ENCODE assay signal across 8 mouse cellular contexts in genomic region chr19:34550205-34550533, GRCm38 (mm10). TPM values are rescaled to one million over a fixed set of nuclear protein-coding genes. Genes with fewer than 3 reads are reported as not detected.
A peak's percentile ranks its signal among the peaks of the same experiment; 100 is the strongest.
DNase-seq lines count a peak whose midpoint lies in the region; ATAC-seq and TF ChIP-seq lines count a peak whose summit lies in the region.

No protein-coding gene starts in this region.

- H3K27me3 ChIP-seq in kidney, adult 2 months (replicated peaks; ENCODE audit: control insufficient read depth, insufficient read depth, low read length) = no peaks in the 10 kb centered on the region
- no peaks in the 10 kb centered on the region for H3K27me3 ChIP-seq in embryonic facial prominence, embryonic 11.5 days (ENCODE audit: control insufficient read depth, insufficient read depth, low read length)
- no peaks in the 10 kb centered on the region for H3K27me3 ChIP-seq in midbrain, embryonic 16.5 days (ENCODE audit: control insufficient read depth, insufficient read depth, low read depth, low read length)

- no peak for TF ChIP-seq CTCF in kidney, adult 2 months (conservative IDR thresholded peaks at IDR 0.05; ENCODE audit: insufficient read depth, insufficient read length, low read depth, low read length)

- H3K9me3 ChIP-seq in embryonic facial prominence, embryonic 11.5 days (replicated peaks; ENCODE audit: control insufficient read depth, low read length) = no peaks in the 10 kb centered on the region
- no peaks in the 10 kb centered on the region for H3K9me3 ChIP-seq in midbrain, embryonic 16.5 days (replicated peaks; ENCODE audit: control insufficient read depth, low read length, poor library complexity, severe bottlenecking)

- peak overlapping the region; percentile 51 for H3K4me2 ChIP-seq in embryonic facial prominence, embryonic 11.5 days (ENCODE audit: low read depth, low read length)
- H3K4me2 ChIP-seq in midbrain, embryonic 16.5 days (ENCODE audit: low read length) = peak overlapping the region; percentile 55

- 28% methylated on average over 4 of the region's 4 CpGs for WGBS in kidney, adult 2 months
- 41% methylated on average over 4 of the region's 4 CpGs for WGBS in embryonic facial prominence, embryonic 11.5 days
- 26% methylated on average over 4 of the region's 4 CpGs for WGBS in midbrain, embryonic 16.5 days

- peak overlapping the region; percentile 63; the same call in 1 of the 2 replicates for H3K27ac ChIP-seq in kidney, adult 2 months (ENCODE audit: insufficient read depth, low read depth, low read length)
- no peak overlapping the region for H3K27ac ChIP-seq in embryonic facial prominence, embryonic 11.5 days (replicated peaks; ENCODE audit: low read depth, low read length)
- peak overlapping the region; percentile 60 for H3K27ac ChIP-seq in midbrain, embryonic 16.5 days (ENCODE audit: low read length)

- no peak for ATAC-seq in embryonic facial prominence, embryonic 11.5 days (replicated peaks; ENCODE audit: insufficient number of reproducible peaks, low FRiP score, low TSS enrichment, low read depth)
- peak; percentile 3 for ATAC-seq in inflammation-experienced regulatory T-cells, adult 6 months
- no peak for ATAC-seq in midbrain, embryonic 16.5 days

- peaks cover 6% of the 10 kb centered on the region; the same call in 1 of the 2 replicates for H3K4me1 ChIP-seq in kidney, adult 2 months (ENCODE audit: control insufficient read depth, insufficient read depth, low read length)
- H3K4me1 ChIP-seq in embryonic facial prominence, embryonic 11.5 days (ENCODE audit: control insufficient read depth, insufficient read depth, low read length) = no peaks in the 10 kb centered on the region; the same call in 1 of the 2 replicates
- peaks cover 11% of the 10 kb centered on the region for H3K4me1 ChIP-seq in midbrain, embryonic 16.5 days (ENCODE audit: control insufficient read depth, insufficient read depth, low read length)

- no peaks in the 10 kb centered on the region; the same call in 1 of the 2 replicates for H3K36me3 ChIP-seq in kidney, adult 2 months (ENCODE audit: control insufficient read depth, insufficient read depth, low read length)
- H3K36me3 ChIP-seq in embryonic facial prominence, embryonic 11.5 days (replicated peaks; ENCODE audit: control insufficient read depth, insufficient read depth, low read depth, low read length) = no peaks in the 10 kb centered on the region
- no peaks in the 10 kb centered on the region for H3K36me3 ChIP-seq in midbrain, embryonic 16.5 days (ENCODE audit: control insufficient read depth, insufficient read depth, low read length)

- TF ChIP-seq POLR2A in kidney, adult 2 months (IDR thresholded peaks at IDR 0.05; ENCODE audit: low read depth, low read length) = no peak

- no peak for DNase-seq in kidney, adult 2 months
- no peak for DNase-seq in kidney, adult 9 months
- no peak for DNase-seq in embryonic facial prominence, embryonic 11.5 days (ENCODE audit: low spot score)
- no peak for DNase-seq in frontal cortex, adult 2 months (ENCODE audit: extremely low spot score in 1 of 2, low spot score in 1 of 2)
- no peak for DNase-seq in lung, postnatal 4 days
- no peak for DNase-seq in urinary bladder, adult 2 months (ENCODE audit: low spot score)

- H3K9ac ChIP-seq in embryonic facial prominence, embryonic 11.5 days (replicated peaks; ENCODE audit: low read length) = 0 out of 2 replicates have a peak overlapping the region, but pooled peaks have one; percentile 32
- peak overlapping the region; percentile 57 for H3K9ac ChIP-seq in midbrain, embryonic 16.5 days (ENCODE audit: low read depth, low read length)

- no peak overlapping the region for H3K4me3 ChIP-seq in kidney, adult 2 months (ENCODE audit: insufficient read depth, low read depth, low read length)
- H3K4me3 ChIP-seq in embryonic facial prominence, embryonic 11.5 days (ENCODE audit: low read depth, low read length) = peak overlapping the region; percentile 50
- peak overlapping the region; percentile 48 for H3K4me3 ChIP-seq in midbrain, embryonic 16.5 days (ENCODE audit: low read depth, low read length)

RNA-seq across cellular contexts. Expression of gene Ifit2, which starts 0.3 kb away (rescaled TPM):
- polyA plus RNA-seq in kidney, adult 2 months (2012; rRNA removed) = 3.4 and 4.0 TPM in 2 replicates
- polyA plus RNA-seq in embryonic facial prominence, embryonic 11.5 days (2014; fragmentation: Nextera tagmentation; extraction: Ambion mirVana) = 12.2 and 12.5 TPM in 2 replicates
- polyA plus RNA-seq in inflammation-experienced regulatory T-cells, adult 6 months (2017; shearing (Covaris generic)) = 10 to 100 TPM; 21.6 to 26.7 (median 26.3) TPM
- 8.3 and 9.9 TPM in 2 replicates for polyA plus RNA-seq in midbrain, embryonic 16.5 days (2015; fragmentation: Nextera tagmentation; extraction: Ambion mirVana)
- polyA plus RNA-seq in frontal cortex, adult 2 months (2012; rRNA removed) = 7.0 and 7.3 TPM in 2 replicates
- 7.8 and 8.4 TPM in 2 replicates for polyA plus RNA-seq in urinary bladder, adult 2 months (2012; rRNA removed)

RNA-seq across cellular contexts. Expression of gene Lipa, which starts 22.9 kb away (rescaled TPM):
- polyA plus RNA-seq in kidney, adult 2 months (2012; rRNA removed) = 210 and 240 TPM in 2 replicates
- 34.8 and 35.6 TPM in 2 replicates for polyA plus RNA-seq in embryonic facial prominence, embryonic 11.5 days (2014; fragmentation: Nextera tagmentation; extraction: Ambion mirVana)
- 10 to 100 TPM; 64.4 to 96.0 (median 93.8) TPM for polyA plus RNA-seq in inflammation-experienced regulatory T-cells, adult 6 months (2017; shearing (Covaris generic))
- polyA plus RNA-seq in midbrain, embryonic 16.5 days (2015; fragmentation: Nextera tagmentation; extraction: Ambion mirVana) = 24.9 and 27.2 TPM in 2 replicates
- polyA plus RNA-seq in frontal cortex, adult 2 months (2012; rRNA removed) = 16.0 and 16.4 TPM in 2 replicates
- polyA plus RNA-seq in urinary bladder, adult 2 months (2012; rRNA removed) = 34.7 and 34.8 TPM in 2 replicates

RNA-seq across cellular contexts. Expression of gene Ifit3, which starts 33.2 kb away (rescaled TPM):
- polyA plus RNA-seq in kidney, adult 2 months (2012; rRNA removed) = 11.5 and 16.8 TPM in 2 replicates
- polyA plus RNA-seq in embryonic facial prominence, embryonic 11.5 days (2014; fragmentation: Nextera tagmentation; extraction: Ambion mirVana) = 0.20 and 0.49 TPM in 2 replicates
- polyA plus RNA-seq in inflammation-experienced regulatory T-cells, adult 6 months (2017; shearing (Covaris generic)) = 10 to 100 TPM; 19.4 to 35.1 (median 26.7) TPM
- polyA plus RNA-seq in midbrain, embryonic 16.5 days (2015; fragmentation: Nextera tagmentation; extraction: Ambion mirVana) = 1.0 and 1.8 TPM in 2 replicates
- polyA plus RNA-seq in frontal cortex, adult 2 months (2012; rRNA removed) = 18.0 and 25.6 TPM in 2 replicates
- polyA plus RNA-seq in urinary bladder, adult 2 months (2012; rRNA removed) = 29.5 and 44.7 TPM in 2 replicates

RNA-seq across cellular contexts. Expression of gene Ifit1bl1, which starts 51.6 kb away (rescaled TPM):
- polyA plus RNA-seq in kidney, adult 2 months (2012; rRNA removed) = 0.56 and 1.4 TPM in 2 replicates
- 0.33 TPM in 1 of 2 replicates, not detected in the other for polyA plus RNA-seq in embryonic facial prominence, embryonic 11.5 days (2014; fragmentation: Nextera tagmentation; extraction: Ambion mirVana)
- polyA plus RNA-seq in inflammation-experienced regulatory T-cells, adult 6 months (2017; shearing (Covaris generic)) = 100 to 1,000 TPM in 1 of 3 experiments, 10 to 100 TPM in 2; 76.3 to 104 (median 82.1) TPM
- polyA plus RNA-seq in midbrain, embryonic 16.5 days (2015; fragmentation: Nextera tagmentation; extraction: Ambion mirVana) = 1.1 and 2.4 TPM in 2 replicates
- 2.0 and 2.7 TPM in 2 replicates for polyA plus RNA-seq in frontal cortex, adult 2 months (2012; rRNA removed)
- polyA plus RNA-seq in urinary bladder, adult 2 months (2012; rRNA removed) = 0.84 and 0.87 TPM in 2 replicates

RNA-seq across cellular contexts. Expression of gene Ifit3b, which starts 57.6 kb away (rescaled TPM):
- polyA plus RNA-seq in kidney, adult 2 months (2012; rRNA removed) = 3.4 and 6.0 TPM in 2 replicates
- polyA plus RNA-seq in embryonic facial prominence, embryonic 11.5 days (2014; fragmentation: Nextera tagmentation; extraction: Ambion mirVana) = 0.22 TPM in 1 of 2 replicates, not detected in the other
- 1 to 10 TPM; 4.1 to 6.7 (median 6.2) TPM for polyA plus RNA-seq in inflammation-experienced regulatory T-cells, adult 6 months (2017; shearing (Covaris generic))
- 0.14 and 0.20 TPM in 2 replicates for polyA plus RNA-seq in midbrain, embryonic 16.5 days (2015; fragmentation: Nextera tagmentation; extraction: Ambion mirVana)
- polyA plus RNA-seq in frontal cortex, adult 2 months (2012; rRNA removed) = 8.1 and 8.4 TPM in 2 replicates
- polyA plus RNA-seq in urinary bladder, adult 2 months (2012; rRNA removed) = 6.8 and 10.8 TPM in 2 replicates
